Mouse (Mus musculus): ENCODE data around the gene Olfr631. TPM values are rescaled to one million over a fixed set of nuclear protein-coding genes. Genes with fewer than 3 reads are reported as not detected.

The Olfr631 gene
- not detected for polyA plus RNA-seq (2014; fragmentation: Illumina TruSeq; extraction: RNeasy Lipid Tissue Mini Kit (QIAGEN cat#74804); ENCODE audit: low read depth, low replicate concordance)

GRCm38 (mm10) chr7:103928525-103928924 lies at the start of gene Olfr631:
Gene Olfr631 (plus strand): TSS chr7:103928825.

GRCm38 (mm10) chr7:103886152-103886551 lies 42.5 kb upstream of the Olfr631 start, which contains the start of gene Olfr66:
Gene Olfr66 (minus strand): TSS chr7:103886252.

GRCm38 (mm10) chr7:103894385-103894784 lies 34.2 kb upstream of the Olfr631 start, which contains the start of gene Olfr64:
Gene Olfr64 (minus strand): TSS chr7:103894485.

GRCm38 (mm10) chr7:103903187-103903586 lies 25.4 kb upstream of the Olfr631 start, which contains the start of gene Olfr65:
Gene Olfr65 (plus strand): TSS chr7:103903487.

GRCm38 (mm10) chr7:103934264-103934663 lies 5.6 kb downstream of the Olfr631 start, which contains the start of gene Olfr632:
Gene Olfr632 (plus strand): TSS chr7:103934347.

GRCm38 (mm10) chr7:103944137-103944536 lies 15.5 kb downstream of the Olfr631 start, which contains the start of gene Olfr633:
Gene Olfr633 (plus strand): TSS chr7:103944437.

GRCm38 (mm10) chr7:103970852-103971251 lies 42.2 kb downstream of the Olfr631 start, which contains the start of gene Olfr635:
Gene Olfr635 (plus strand): TSS chr7:103971152.

Other genes with a start within 250 kb of the Olfr631 start
- not detected for gene Olfr625-ps1, start 246.1 kb upstream of the Olfr631 start, polyA plus RNA-seq (2014; fragmentation: Illumina TruSeq; extraction: RNeasy Lipid Tissue Mini Kit (QIAGEN cat#74804); ENCODE audit: low read depth, low replicate concordance)
- not detected for gene Olfr243, start 214.2 kb upstream of the Olfr631 start, polyA plus RNA-seq (2014; fragmentation: Illumina TruSeq; extraction: RNeasy Lipid Tissue Mini Kit (QIAGEN cat#74804); ENCODE audit: low read depth, low replicate concordance)
- gene Olfr628, start 198.5 kb upstream of the Olfr631 start, polyA plus RNA-seq (2014; fragmentation: Illumina TruSeq; extraction: RNeasy Lipid Tissue Mini Kit (QIAGEN cat#74804); ENCODE audit: low read depth, low replicate concordance) = not detected
- gene Olfr629, start 183.9 kb upstream of the Olfr631 start, polyA plus RNA-seq (2014; fragmentation: Illumina TruSeq; extraction: RNeasy Lipid Tissue Mini Kit (QIAGEN cat#74804); ENCODE audit: low read depth, low replicate concordance) = not detected
- gene Olfr630, start 171.5 kb upstream of the Olfr631 start, polyA plus RNA-seq (2014; fragmentation: Illumina TruSeq; extraction: RNeasy Lipid Tissue Mini Kit (QIAGEN cat#74804); ENCODE audit: low read depth, low replicate concordance) = not detected
- not detected for gene Olfr69, start 157.2 kb upstream of the Olfr631 start, polyA plus RNA-seq (2014; fragmentation: Illumina TruSeq; extraction: RNeasy Lipid Tissue Mini Kit (QIAGEN cat#74804); ENCODE audit: low read depth, low replicate concordance)
- gene Olfr68, start 149.1 kb upstream of the Olfr631 start, polyA plus RNA-seq (2014; fragmentation: Illumina TruSeq; extraction: RNeasy Lipid Tissue Mini Kit (QIAGEN cat#74804); ENCODE audit: low read depth, low replicate concordance) = not detected
- gene Olfr67, start 137.0 kb upstream of the Olfr631 start, polyA plus RNA-seq (2014; fragmentation: Illumina TruSeq; extraction: RNeasy Lipid Tissue Mini Kit (QIAGEN cat#74804); ENCODE audit: low read depth, low replicate concordance) = not detected
- gene Hbb-bt, start 114.8 kb upstream of the Olfr631 start, polyA plus RNA-seq (2014; fragmentation: Illumina TruSeq; extraction: RNeasy Lipid Tissue Mini Kit (QIAGEN cat#74804); ENCODE audit: low read depth, low replicate concordance) = 0.62 TPM
- 9.6 TPM for gene Hbb-bs, start 100.7 kb upstream of the Olfr631 start, polyA plus RNA-seq (2014; fragmentation: Illumina TruSeq; extraction: RNeasy Lipid Tissue Mini Kit (QIAGEN cat#74804); ENCODE audit: low read depth, low replicate concordance)
- gene Hbb-bh2, start 88.3 kb upstream of the Olfr631 start, polyA plus RNA-seq (2014; fragmentation: Illumina TruSeq; extraction: RNeasy Lipid Tissue Mini Kit (QIAGEN cat#74804); ENCODE audit: low read depth, low replicate concordance) = not detected
- not detected for gene Hbb-bh1, start 85.7 kb upstream of the Olfr631 start, polyA plus RNA-seq (2014; fragmentation: Illumina TruSeq; extraction: RNeasy Lipid Tissue Mini Kit (QIAGEN cat#74804); ENCODE audit: low read depth, low replicate concordance)
- gene Hbb-y, start 75.6 kb upstream of the Olfr631 start, polyA plus RNA-seq (2014; fragmentation: Illumina TruSeq; extraction: RNeasy Lipid Tissue Mini Kit (QIAGEN cat#74804); ENCODE audit: low read depth, low replicate concordance) = not detected
- gene Olfr66, start 42.6 kb upstream of the Olfr631 start, polyA plus RNA-seq (2014; fragmentation: Illumina TruSeq; extraction: RNeasy Lipid Tissue Mini Kit (QIAGEN cat#74804); ENCODE audit: low read depth, low replicate concordance) = not detected
- not detected for gene Olfr64, start 34.3 kb upstream of the Olfr631 start, polyA plus RNA-seq (2014; fragmentation: Illumina TruSeq; extraction: RNeasy Lipid Tissue Mini Kit (QIAGEN cat#74804); ENCODE audit: low read depth, low replicate concordance)
- gene Olfr65, start 25.3 kb upstream of the Olfr631 start, polyA plus RNA-seq (2014; fragmentation: Illumina TruSeq; extraction: RNeasy Lipid Tissue Mini Kit (QIAGEN cat#74804); ENCODE audit: low read depth, low replicate concordance) = not detected
- not detected for gene Olfr632, start 5.5 kb downstream of the Olfr631 start, polyA plus RNA-seq (2014; fragmentation: Illumina TruSeq; extraction: RNeasy Lipid Tissue Mini Kit (QIAGEN cat#74804); ENCODE audit: low read depth, low replicate concordance)
- not detected for gene Olfr633, start 15.6 kb downstream of the Olfr631 start, polyA plus RNA-seq (2014; fragmentation: Illumina TruSeq; extraction: RNeasy Lipid Tissue Mini Kit (QIAGEN cat#74804); ENCODE audit: low read depth, low replicate concordance)
- 0.03 TPM for gene Olfr635, start 42.3 kb downstream of the Olfr631 start, polyA plus RNA-seq (2014; fragmentation: Illumina TruSeq; extraction: RNeasy Lipid Tissue Mini Kit (QIAGEN cat#74804); ENCODE audit: low read depth, low replicate concordance)
- not detected for gene Olfr638, start 69.9 kb downstream of the Olfr631 start, polyA plus RNA-seq (2014; fragmentation: Illumina TruSeq; extraction: RNeasy Lipid Tissue Mini Kit (QIAGEN cat#74804); ENCODE audit: low read depth, low replicate concordance)
- gene Olfr639, start 88.5 kb downstream of the Olfr631 start, polyA plus RNA-seq (2014; fragmentation: Illumina TruSeq; extraction: RNeasy Lipid Tissue Mini Kit (QIAGEN cat#74804); ENCODE audit: low read depth, low replicate concordance) = 0.07 TPM
- gene Olfr640, start 96.7 kb downstream of the Olfr631 start, polyA plus RNA-seq (2014; fragmentation: Illumina TruSeq; extraction: RNeasy Lipid Tissue Mini Kit (QIAGEN cat#74804); ENCODE audit: low read depth, low replicate concordance) = not detected
- not detected for gene Olfr641, start 106.6 kb downstream of the Olfr631 start, polyA plus RNA-seq (2014; fragmentation: Illumina TruSeq; extraction: RNeasy Lipid Tissue Mini Kit (QIAGEN cat#74804); ENCODE audit: low read depth, low replicate concordance)
- 0.13 TPM for gene Olfr642, start 123.8 kb downstream of the Olfr631 start, polyA plus RNA-seq (2014; fragmentation: Illumina TruSeq; extraction: RNeasy Lipid Tissue Mini Kit (QIAGEN cat#74804); ENCODE audit: low read depth, low replicate concordance)
- gene 4930516K23Rik, start 132.6 kb downstream of the Olfr631 start, polyA plus RNA-seq (2014; fragmentation: Illumina TruSeq; extraction: RNeasy Lipid Tissue Mini Kit (QIAGEN cat#74804); ENCODE audit: low read depth, low replicate concordance) = 0.67 TPM
- not detected for gene Olfr644, start 143.0 kb downstream of the Olfr631 start, polyA plus RNA-seq (2014; fragmentation: Illumina TruSeq; extraction: RNeasy Lipid Tissue Mini Kit (QIAGEN cat#74804); ENCODE audit: low read depth, low replicate concordance)
- 0.07 TPM for gene Olfr645, start 156.6 kb downstream of the Olfr631 start, polyA plus RNA-seq (2014; fragmentation: Illumina TruSeq; extraction: RNeasy Lipid Tissue Mini Kit (QIAGEN cat#74804); ENCODE audit: low read depth, low replicate concordance)
- not detected for gene Olfr646, start 176.0 kb downstream of the Olfr631 start, polyA plus RNA-seq (2014; fragmentation: Illumina TruSeq; extraction: RNeasy Lipid Tissue Mini Kit (QIAGEN cat#74804); ENCODE audit: low read depth, low replicate concordance)
- 11.9 TPM for gene Ubqln5, start 201.0 kb downstream of the Olfr631 start, polyA plus RNA-seq (2014; fragmentation: Illumina TruSeq; extraction: RNeasy Lipid Tissue Mini Kit (QIAGEN cat#74804); ENCODE audit: low read depth, low replicate concordance)
- 0.60 TPM for gene Olfr643, start 208.6 kb downstream of the Olfr631 start, polyA plus RNA-seq (2014; fragmentation: Illumina TruSeq; extraction: RNeasy Lipid Tissue Mini Kit (QIAGEN cat#74804); ENCODE audit: low read depth, low replicate concordance)
- gene Ubqln3, start 214.5 kb downstream of the Olfr631 start, polyA plus RNA-seq (2014; fragmentation: Illumina TruSeq; extraction: RNeasy Lipid Tissue Mini Kit (QIAGEN cat#74804); ENCODE audit: low read depth, low replicate concordance) = 409 TPM
- gene Ubqlnl, start 221.7 kb downstream of the Olfr631 start, polyA plus RNA-seq (2014; fragmentation: Illumina TruSeq; extraction: RNeasy Lipid Tissue Mini Kit (QIAGEN cat#74804); ENCODE audit: low read depth, low replicate concordance) = 353 TPM
- gene Olfm5, start 236.0 kb downstream of the Olfr631 start, polyA plus RNA-seq (2014; fragmentation: Illumina TruSeq; extraction: RNeasy Lipid Tissue Mini Kit (QIAGEN cat#74804); ENCODE audit: low read depth, low replicate concordance) = not detected